Mouse (Mus musculus) ES-Bruce4 (cell line): ENCODE measurements around the gene Pou6f1. TPM values are rescaled to one million over a fixed set of nuclear protein-coding genes. Genes with fewer than 3 reads are reported as not detected.

ENCODE experiments used
- H3K27ac ChIP-seq: 2 replicates; pipeline ENCODE4 v1.5.1; 2012; ENCODE audit warnings: low read length, inconsistent platforms; ENCODE audit not compliant: insufficient read depth
- H3K27me3 ChIP-seq: 2 replicates; pipeline ENCODE4 v1.6.1; 2012; ENCODE audit warnings: mild to moderate bottlenecking, low read length, inconsistent platforms; ENCODE audit not compliant: control insufficient read depth, poor library complexity, insufficient read depth, severe bottlenecking
- H3K36me3 ChIP-seq: 2 replicates; pipeline ENCODE4 v1.6.1; 2012; ENCODE audit warnings: inconsistent platforms, mild to moderate bottlenecking, low read length, moderate library complexity; ENCODE audit not compliant: control insufficient read depth, poor library complexity, insufficient read depth, severe bottlenecking
- H3K4me1 ChIP-seq: one replicate; pipeline ENCODE4 v1.8.1; 2011; ENCODE audit warnings: low read length; ENCODE audit not compliant: control insufficient read depth, insufficient read depth
- H3K4me3 ChIP-seq: 2 replicates; pipeline ENCODE4 v1.5.1; 2011; ENCODE audit warnings: low read depth, mild to moderate bottlenecking, low read length
- H3K9ac ChIP-seq: 2 replicates; pipeline ENCODE4 v1.6.1; 2012; ENCODE audit warnings: low read depth, mild to moderate bottlenecking, inconsistent platforms; ENCODE audit not compliant: poor library complexity, severe bottlenecking
- H3K9me3 ChIP-seq: replicated peaks from 2 replicates; pipeline ENCODE4 v1.6.1; 2012; ENCODE audit warnings: mild to moderate bottlenecking, low read length, inconsistent platforms; ENCODE audit not compliant: control insufficient read depth, poor library complexity, insufficient read depth, severe bottlenecking
- CTCF ChIP-seq: IDR thresholded peaks from one replicate; pipeline ENCODE4 v1.8.1; 2011; ENCODE audit warnings: low read depth, low read length
- EP300 ChIP-seq: IDR thresholded peaks from 2 replicates; pipeline ENCODE4 v1.6.1; 2011; ENCODE audit warnings: low read depth, low read length; ENCODE audit not compliant: insufficient read depth
- POLR2A ChIP-seq: IDR thresholded peaks from one replicate; pipeline ENCODE4 v1.8.1; 2011; ENCODE audit warnings: low read length; ENCODE audit not compliant: insufficient read depth
- polyA plus RNA-seq: library from polyadenylated mRNA; stranded (reverse); fragments of >200 nt; gene quantifications from 2 replicates; pipeline ENCODE4 v1.2.4, GENCODE M21; 2011; ENCODE audit warnings: low read depth; ENCODE audit not compliant: missing spikeins, insufficient read depth, insufficient read length

Pou6f1 gene
- polyA plus RNA-seq, 1 experiment: 7.3 TPM

GRCm38 (mm10) chr15:100590436-100590835 lies 9.3 kb downstream of the Pou6f1 start:
- TF ChIP-seq POLR2A (no peak), CTCF (no peak), EP300 (no peak)
- Histone ChIP-seq H3K27ac (no peak overlapping the region), H3K27me3 (no peaks in the 10 kb centered on the region), H3K36me3 (no peaks in the 10 kb centered on the region), H3K9ac (no peak overlapping the region), H3K4me3 (no peak overlapping the region), H3K9me3 (no peaks in the 10 kb centered on the region), H3K4me1 (no peaks in the 10 kb centered on the region)

- no peak for TF ChIP-seq CTCF
- no peak for TF ChIP-seq POLR2A
- no peak for TF ChIP-seq EP300
- Histone ChIP-seq H3K9me3 (no peaks in the 10 kb centered on the region), H3K36me3 (no peaks in the 10 kb centered on the region), H3K4me3 (no peak overlapping the region), H3K9ac (no peak overlapping the region), H3K27me3 (no peaks in the 10 kb centered on the region), H3K4me1 (no peaks in the 10 kb centered on the region), H3K27ac (no peak overlapping the region)
These were observed 11.5 kb downstream of the Pou6f1 start for GRCm38 (mm10) chr15:100588297-100588696.

GRCm38 (mm10) chr15:100587166-100587565 lies 12.6 kb downstream of the Pou6f1 start:
- Histone ChIP-seq H3K27ac (no peak overlapping the region), H3K9ac (no peak overlapping the region), H3K9me3 (no peaks in the 10 kb centered on the region), H3K27me3 (no peaks in the 10 kb centered on the region), H3K4me3 (no peak overlapping the region), H3K4me1 (no peaks in the 10 kb centered on the region), H3K36me3 (no peaks in the 10 kb centered on the region)
- no peak for TF ChIP-seq CTCF
- no peak for TF ChIP-seq POLR2A
- TF ChIP-seq EP300: no peak

GRCm38 (mm10) chr15:100585931-100586330 lies 13.9 kb downstream of the Pou6f1 start:
- Histone ChIP-seq H3K9me3 (no peaks in the 10 kb centered on the region), H3K27me3 (no peaks in the 10 kb centered on the region), H3K4me3 (no peak overlapping the region), H3K27ac (no peak overlapping the region), H3K4me1 (no peaks in the 10 kb centered on the region), H3K36me3 (no peaks in the 10 kb centered on the region), H3K9ac (no peak overlapping the region)
- no peak for TF ChIP-seq CTCF
- no peak for TF ChIP-seq EP300
- TF ChIP-seq POLR2A: no peak

GRCm38 (mm10) chr15:100580108-100580507 lies 19.7 kb downstream of the Pou6f1 start:
- no peak overlapping the region for H3K9ac ChIP-seq
- no peak overlapping the region for H3K4me3 ChIP-seq
- H3K27me3 ChIP-seq: no peaks in the 10 kb centered on the region
- no peak for TF ChIP-seq EP300
- TF ChIP-seq CTCF: no peak
- TF ChIP-seq POLR2A: no peak
- H3K27ac ChIP-seq: no peak overlapping the region
- H3K36me3 ChIP-seq: no peaks in the 10 kb centered on the region
- H3K9me3 ChIP-seq: no peaks in the 10 kb centered on the region
- H3K4me1 ChIP-seq: no peaks in the 10 kb centered on the region

GRCm38 (mm10) chr15:100577972-100578371 lies 21.8 kb downstream of the Pou6f1 start:
- Histone ChIP-seq H3K27ac (no peak overlapping the region), H3K9ac (no peak overlapping the region), H3K9me3 (no peaks in the 10 kb centered on the region), H3K36me3 (no peaks in the 10 kb centered on the region), H3K4me3 (no peak overlapping the region), H3K27me3 (no peaks in the 10 kb centered on the region), H3K4me1 (no peaks in the 10 kb centered on the region)
- TF ChIP-seq CTCF (no peak), POLR2A (no peak), EP300 (no peak)
